Mouse (Mus musculus): ENCODE measurements around the gene Hoxb4. TPM values are rescaled to one million over a fixed set of nuclear protein-coding genes. Genes with fewer than 3 reads are reported as not detected.

Hoxb4 gene
- total RNA-seq, 2 experiments from 2014 or later, result 19.8 to 22.0 TPM

DNA sequence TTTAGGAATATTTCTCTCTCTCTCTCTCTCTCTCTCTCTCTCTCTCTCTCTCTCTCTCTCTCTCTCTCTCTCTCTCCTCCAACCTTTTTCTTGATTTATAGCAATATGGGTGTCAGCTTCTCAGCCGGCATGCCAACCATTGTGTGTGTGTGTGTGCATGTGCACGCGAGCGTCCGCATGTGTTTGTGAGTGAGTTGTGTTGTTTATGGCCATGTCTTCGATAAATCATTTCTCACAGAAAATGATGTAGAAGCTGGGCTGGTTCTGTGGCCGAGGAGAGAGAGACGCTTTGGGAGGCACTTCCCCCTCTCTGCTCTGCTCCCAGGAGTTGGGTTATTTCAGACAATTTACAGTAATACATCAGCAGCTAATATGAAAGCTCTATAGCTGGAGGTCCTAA lies 10.5 kb downstream of the Hoxb4 start:
- no peak for DNase-seq (ENCODE audit: low spot score in 2 of 2)

DNA sequence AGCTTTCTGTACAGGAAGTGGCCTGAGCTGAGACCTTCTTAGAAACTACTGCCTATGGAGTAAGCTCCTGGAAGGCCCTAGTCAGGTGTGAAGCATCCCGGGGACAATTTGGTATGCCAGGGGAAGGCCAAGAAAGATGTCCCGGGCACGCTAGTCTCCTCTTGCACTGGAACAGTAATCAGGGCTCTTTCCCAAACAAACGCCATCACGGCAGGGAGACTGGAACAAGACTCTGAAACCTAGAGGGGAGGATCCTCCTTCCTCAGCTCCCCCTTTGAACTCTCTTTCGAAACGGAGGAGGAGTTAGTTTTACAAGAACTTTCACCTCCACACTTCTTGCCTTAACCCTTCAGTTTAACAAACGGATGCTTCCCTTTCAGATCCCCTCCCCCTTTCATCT lies 14.0 kb downstream of the Hoxb4 start:
- DNase-seq (ENCODE audit: low spot score in 2 of 2), result no peak

DNA sequence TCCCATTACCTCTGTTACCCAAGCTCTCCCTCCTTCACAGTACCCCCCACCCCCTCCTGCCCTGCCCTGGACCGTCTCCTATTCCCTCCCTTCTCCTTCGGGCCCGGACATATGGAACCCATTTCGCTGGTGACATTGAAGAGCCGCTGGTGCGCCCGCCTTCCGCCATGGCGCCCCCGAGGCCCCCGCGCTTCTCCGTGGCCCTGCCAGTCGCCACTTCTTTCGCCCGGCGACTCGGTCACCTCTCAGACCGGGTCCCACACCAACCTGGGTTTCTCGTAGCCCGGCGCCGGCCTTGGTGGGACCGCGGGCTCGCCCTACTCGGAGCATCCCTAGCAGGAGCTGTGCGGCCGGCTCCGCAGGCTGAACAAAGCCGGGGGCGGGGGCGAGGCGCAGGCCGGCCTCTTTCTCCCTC lies 14.6 kb downstream of the Hoxb4 start:
- no peak for DNase-seq (ENCODE audit: low spot score in 2 of 2)

DNA sequence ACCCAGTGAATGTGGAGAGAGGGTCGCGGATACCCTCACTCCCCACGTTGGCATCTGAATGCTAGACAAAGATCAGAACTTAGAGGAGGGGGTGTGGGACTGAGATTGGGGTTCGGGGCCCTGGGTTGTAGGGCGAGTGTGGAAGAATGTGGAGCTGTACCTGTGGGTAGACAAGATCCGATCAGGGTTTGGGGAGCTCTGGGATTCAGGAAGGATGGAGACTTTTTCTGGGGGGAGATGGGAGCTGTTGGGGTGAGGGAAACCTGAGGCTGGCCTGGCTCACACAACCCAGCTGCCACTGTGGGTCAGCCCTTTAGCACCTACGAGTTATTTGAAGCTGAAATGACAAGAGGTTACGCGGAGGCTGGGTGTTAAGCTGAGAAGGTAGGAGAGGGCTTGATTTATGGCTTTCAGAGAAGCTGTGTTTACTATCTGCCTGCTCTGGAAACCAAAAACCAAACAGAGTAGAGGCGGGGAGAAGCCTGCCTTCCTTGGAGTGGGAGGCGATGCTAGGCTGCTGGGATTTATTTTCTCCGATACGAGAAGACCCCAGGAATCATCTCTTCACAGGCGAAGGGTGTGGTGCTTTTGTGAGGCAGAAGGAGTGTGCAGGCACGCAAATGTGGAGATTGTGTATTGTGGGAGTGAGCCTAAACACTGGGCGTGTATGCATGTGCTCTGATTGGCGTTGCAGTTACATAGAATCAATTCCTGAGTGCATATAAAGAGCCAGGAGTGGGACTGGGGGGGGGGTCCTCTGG lies 15.4 kb downstream of the Hoxb4 start:
- no peak for DNase-seq (ENCODE audit: low spot score in 2 of 2)

DNA sequence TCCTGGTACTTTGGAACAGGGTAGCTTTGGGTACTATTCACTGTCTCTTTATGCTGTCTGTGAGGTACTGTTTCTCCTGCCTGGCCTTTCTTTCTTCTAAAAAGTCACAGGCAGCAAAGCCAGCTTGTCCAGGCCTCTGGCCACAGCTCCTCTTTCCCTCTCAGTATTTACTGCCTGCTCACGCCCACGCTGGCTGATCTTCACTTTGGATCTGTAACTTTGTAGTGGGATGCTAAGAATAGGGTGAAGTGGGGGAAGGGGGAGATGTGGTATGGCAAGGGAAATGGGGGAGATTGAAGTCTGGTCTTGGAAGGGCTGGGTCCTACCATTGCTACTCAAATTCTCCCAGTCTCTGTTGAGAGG lies 15.9 kb downstream of the Hoxb4 start:
- DNase-seq (ENCODE audit: low spot score in 2 of 2), result no peak

DNA sequence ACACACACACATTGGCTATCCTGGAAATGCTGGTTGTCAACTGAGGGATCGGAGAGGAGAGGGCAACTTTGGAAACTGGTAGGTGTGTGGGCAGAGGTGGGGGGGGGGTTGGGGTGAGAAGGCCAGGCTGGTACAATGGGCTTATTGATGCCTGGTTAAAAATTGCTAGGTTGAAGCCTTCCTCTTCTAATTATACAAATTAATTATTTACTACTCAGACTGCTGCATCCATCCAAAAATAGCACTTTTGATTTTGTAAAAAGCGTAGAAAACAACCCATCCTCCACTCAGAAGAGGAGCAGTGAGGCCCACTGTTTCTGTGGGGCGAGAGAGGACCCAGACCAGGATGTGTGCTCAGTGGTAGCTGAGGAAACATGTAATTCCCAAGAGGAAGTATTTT lies 16.9 kb downstream of the Hoxb4 start:
- DNase-seq (ENCODE audit: low spot score in 2 of 2), result no peak

DNA sequence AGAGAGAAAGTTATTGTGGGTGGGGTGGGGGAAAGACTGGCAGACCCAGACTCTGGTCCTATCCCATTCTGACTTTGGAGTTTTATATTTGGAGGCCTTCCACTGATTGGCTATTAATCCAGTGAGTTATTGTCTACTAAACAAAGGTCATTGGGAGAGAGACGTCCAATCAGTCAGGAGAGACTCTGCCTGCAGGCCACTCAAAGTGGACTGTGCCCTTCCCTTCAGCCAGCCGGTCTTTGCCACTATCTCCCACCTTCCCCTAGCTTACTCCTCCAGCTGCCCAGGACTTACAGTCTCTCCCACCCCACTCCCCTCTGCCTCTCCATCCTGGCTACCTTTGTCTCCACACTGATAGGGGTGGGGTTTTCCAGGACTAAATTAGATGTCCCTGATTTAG lies 18.5 kb downstream of the Hoxb4 start:
- no peak for DNase-seq (ENCODE audit: low spot score in 2 of 2)

DNA sequence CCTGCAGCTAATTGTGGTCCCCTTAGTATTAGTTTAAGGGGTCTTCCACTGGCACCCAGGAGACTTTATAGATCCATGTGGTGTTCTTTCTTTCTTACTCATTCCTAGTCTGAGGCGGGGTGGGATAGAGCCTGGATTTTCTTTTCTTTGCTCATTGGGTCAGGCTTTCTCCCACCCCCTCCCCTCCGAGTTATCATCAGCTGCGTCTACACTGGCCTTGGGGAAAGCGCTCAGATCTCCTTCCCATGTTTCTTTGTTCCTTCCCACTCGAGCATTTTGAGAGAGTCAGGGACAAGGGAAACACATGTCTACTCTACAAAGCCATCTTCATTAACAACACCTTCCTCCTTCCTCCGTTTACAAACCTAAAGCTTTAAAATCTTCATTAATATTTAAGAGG lies 19.0 kb downstream of the Hoxb4 start:
- DNase-seq (ENCODE audit: low spot score in 2 of 2), result no peak

DNA sequence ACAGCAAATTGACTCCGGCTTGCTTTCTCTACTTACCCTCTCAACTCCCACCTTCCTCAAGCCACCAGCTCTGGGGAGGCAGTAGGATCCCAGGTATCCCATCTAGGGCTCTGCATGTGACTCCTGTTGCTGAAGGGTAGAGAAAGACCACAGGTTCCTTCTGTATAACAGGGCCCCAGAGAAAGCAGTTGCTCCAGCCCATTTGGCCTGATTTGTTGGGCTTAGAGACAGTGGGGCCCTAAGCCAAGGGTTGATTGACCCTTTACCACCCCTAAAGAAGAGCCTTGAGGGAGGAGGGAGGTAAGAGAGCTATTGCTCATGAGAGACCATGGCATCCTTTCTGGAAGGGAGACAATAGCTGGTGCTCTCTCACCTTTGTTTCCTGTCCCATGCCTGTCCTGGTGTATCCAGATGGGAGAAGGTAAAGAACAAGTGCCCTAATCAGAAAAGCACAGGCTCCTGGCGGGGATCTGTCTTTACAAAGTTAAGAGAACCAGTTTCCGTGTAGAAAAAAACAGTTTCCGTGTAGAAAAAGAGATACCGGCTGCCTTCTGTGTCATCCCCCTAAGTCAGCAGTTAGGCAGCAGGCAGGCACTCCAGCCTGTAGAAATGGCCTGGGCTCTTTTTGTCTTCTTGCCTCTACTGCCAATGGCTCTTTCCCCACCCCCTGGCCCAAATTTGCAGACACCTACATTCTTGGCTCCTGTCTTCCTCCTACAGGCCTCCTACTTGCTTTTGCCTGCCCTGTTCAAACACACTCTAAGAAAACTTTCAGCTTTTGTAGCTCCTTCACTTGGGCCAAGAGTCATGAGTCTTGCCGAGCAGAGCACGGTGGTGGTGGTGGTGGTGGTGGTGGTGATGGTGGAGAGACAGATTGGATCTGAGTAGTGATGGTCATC lies 21.1 kb downstream of the Hoxb4 start:
- DNase-seq (ENCODE audit: low spot score in 2 of 2), result no peak

DNA sequence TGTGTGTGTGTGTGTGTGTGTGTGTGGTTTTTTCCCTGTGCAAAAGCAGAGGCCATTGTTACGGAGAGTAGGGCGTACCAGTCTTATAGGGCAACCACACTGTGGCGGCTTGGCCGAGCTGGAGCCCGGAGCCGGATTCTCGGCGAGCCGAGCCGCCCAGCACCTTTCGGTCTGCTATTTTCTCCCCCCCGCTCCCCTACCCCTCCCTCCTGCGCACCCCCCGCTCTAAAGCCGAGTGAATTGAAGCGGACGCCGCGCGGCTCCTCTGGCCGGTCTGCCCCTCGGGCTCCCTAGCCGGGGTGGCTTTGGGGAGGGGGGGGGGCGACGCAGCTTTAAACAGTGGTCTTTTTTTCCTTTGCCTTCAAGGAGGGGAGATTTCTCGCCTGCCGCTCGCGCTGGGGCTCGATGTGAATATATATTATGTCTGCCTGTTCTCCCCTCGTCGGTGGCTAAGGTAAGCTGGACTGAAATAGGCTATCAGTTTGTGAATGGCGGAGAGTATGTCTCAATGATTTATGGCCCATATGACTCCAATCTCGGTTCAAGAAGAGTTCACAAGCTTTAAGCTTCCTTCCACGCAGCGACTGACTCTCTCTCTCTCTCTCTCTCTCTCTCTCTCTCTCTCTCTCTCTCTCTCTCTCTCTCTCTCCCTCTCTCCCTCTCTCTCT lies 22.8 kb downstream of the Hoxb4 start:
- no peak for DNase-seq (ENCODE audit: low spot score in 2 of 2)

DNA sequence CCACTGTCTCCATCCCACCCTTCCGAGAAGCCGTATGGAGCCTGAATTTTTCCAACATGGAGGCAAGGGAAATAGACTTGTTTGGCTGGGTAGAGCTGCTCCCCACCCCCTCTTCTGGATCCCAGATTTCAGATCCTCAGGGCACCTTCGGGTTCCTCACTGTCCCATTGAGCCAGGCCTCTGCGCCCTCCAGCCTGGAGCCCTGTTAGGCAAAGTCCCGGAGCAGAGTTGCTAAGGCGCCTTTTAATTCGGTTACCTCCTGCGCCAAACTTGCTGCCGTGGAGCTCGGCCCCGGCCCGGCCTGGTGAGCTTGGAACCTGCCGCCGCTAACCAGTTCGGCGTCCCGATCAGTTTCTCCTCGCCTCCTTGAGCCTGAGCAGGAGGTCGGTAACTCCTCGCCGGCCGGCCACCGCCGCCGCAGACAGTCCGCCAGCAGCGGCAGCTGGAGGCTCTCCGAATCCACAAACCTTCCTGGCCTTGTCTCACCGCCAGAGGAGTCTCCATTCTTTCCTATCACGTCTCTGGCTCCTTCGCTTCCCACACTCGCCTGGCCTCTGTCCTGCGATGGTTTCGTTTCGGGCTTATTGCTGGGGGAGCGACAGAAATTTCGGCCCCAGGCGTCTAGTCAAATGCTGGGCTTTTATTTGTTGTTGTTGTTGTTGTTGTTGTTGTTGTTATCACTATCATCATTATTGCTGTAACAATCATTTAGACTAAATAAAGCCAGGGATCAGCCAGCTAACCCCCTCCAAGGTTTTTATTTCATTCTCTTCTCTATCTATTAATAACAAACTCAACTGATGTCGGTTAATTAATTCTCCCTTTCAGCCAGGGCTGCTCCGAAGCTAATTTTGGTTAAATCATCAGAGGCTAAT lies 23.9 kb downstream of the Hoxb4 start:
- no peak for DNase-seq (ENCODE audit: low spot score in 2 of 2)

DNA sequence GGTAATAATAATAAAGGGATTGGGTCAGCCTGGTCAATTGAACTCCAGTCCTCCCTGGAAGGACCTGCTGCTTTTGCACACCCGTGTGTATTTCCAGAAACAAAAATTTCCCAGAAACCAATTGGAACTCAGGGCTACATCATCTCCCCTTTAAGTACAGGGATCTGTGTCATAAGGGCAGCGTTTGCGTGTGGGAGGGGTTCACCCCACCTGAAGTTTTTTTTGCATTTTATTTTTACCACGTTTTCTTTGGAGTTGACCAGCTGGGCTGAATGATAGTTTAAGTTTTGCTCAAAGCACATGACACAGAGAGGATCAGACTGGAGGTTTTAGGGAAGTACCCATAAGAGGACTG lies 24.5 kb downstream of the Hoxb4 start:
- DNase-seq (ENCODE audit: low spot score in 2 of 2), result no peak

DNA sequence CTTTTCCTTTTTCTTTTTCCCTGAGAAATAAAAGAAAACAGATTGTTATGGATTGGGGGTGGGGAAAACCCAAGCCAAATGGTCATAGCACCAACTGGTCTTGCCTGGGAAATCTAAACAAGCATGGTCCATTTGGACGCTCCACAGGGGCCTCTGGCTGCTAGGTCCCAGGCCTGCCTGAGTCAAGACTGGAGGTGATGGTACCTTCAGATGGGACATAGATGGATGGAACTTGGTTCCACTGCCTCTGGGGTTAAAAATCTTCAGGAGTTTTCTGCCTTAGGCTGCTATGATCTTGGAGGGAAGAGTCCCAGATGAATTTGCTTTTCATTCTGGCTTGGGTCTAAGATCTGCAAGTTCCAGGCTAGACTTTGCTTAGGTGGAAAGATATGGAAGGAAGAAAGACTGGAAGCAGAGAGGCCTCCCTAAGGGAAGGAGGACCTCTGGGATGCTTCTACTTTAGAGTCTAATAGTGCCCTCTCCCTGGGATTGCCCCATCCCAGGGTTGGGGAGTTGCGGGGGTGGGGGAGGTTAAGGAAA lies 25.2 kb downstream of the Hoxb4 start:
- no peak for DNase-seq (ENCODE audit: low spot score in 2 of 2)

DNA sequence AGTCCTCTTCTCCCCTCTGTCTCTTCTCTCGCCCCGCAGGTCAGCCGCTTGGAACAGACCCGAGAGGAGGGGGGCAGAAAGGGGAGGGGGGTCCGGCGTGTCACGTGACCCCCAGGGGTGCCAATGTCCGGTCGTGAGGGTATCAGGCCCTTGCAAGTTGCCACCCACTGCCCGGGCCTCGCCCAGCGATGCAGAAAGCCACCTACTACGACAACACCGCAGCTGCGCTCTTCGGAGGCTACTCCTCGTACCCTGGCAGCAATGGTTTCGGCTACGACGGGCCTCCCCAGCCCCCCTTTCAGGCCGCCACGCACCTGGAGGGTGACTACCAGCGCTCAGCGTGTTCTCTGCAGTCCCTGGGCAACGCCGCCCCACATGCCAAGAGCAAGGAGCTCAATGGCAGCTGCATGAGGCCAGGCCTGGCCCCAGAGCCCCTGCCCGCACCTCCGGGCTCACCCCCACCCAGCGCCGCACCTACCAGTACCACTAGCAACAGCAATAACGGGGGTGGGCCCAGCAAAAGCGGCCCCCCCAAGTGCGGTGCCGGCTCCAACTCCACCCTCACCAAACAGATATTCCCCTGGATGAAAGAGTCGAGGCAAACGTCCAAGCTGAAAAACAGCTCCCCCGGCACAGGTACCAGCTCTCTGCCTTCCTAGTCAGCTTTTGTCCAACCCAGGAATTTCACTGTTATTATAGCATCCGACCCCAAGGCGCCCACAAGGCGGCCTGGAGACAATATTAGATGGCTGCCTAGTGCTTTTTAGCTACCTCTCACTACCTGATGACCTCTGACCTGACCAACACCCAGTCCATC lies 26.2 kb downstream of the Hoxb4 start:
- no peak for DNase-seq (ENCODE audit: low spot score in 2 of 2)

DNA sequence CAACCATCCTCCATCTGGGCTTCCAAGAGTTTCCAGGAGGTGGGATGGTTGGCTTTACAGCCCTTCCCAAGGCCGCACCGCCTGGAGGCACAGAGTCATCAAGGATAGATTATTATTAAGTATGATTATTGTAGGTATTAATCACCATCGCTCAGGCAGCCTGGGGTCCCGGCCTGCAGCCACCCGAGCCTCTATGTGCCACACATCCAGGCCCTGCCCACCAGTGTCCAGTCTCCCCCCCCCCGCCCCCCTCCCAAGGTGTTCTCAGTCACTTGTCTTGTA lies 26.8 kb downstream of the Hoxb4 start:
- no peak for DNase-seq (ENCODE audit: low spot score in 2 of 2)

DNA sequence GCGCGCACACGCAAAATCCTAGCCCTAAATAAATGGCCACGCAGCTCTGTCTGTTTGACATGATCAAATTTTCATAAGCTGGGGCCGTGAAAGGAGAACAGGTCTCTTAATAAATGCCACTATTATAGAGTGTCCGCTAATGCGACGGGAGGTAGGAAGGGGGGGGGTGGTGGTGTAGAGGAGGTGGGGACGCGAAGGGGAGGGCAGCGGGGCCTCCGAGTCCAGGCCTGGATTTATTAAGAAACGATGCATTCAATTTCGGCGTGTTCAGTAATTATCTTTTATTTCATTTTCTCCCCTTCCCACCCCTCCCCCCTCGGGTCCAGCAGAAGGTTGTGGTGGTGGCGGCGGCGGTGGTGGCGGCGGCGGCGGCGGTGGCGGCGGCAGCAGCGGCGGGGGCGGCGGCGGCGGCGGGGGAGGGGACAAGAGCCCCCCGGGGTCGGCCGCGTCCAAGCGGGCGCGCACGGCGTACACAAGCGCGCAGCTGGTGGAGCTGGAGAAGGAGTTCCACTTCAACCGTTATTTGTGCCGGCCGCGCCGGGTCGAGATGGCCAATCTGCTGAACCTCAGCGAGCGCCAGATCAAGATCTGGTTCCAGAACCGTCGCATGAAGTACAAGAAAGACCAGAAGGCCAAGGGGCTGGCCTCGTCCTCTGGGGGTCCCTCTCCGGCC lies 27.3 kb downstream of the Hoxb4 start:
- DNase-seq (ENCODE audit: low spot score in 2 of 2), result no peak

DNA sequence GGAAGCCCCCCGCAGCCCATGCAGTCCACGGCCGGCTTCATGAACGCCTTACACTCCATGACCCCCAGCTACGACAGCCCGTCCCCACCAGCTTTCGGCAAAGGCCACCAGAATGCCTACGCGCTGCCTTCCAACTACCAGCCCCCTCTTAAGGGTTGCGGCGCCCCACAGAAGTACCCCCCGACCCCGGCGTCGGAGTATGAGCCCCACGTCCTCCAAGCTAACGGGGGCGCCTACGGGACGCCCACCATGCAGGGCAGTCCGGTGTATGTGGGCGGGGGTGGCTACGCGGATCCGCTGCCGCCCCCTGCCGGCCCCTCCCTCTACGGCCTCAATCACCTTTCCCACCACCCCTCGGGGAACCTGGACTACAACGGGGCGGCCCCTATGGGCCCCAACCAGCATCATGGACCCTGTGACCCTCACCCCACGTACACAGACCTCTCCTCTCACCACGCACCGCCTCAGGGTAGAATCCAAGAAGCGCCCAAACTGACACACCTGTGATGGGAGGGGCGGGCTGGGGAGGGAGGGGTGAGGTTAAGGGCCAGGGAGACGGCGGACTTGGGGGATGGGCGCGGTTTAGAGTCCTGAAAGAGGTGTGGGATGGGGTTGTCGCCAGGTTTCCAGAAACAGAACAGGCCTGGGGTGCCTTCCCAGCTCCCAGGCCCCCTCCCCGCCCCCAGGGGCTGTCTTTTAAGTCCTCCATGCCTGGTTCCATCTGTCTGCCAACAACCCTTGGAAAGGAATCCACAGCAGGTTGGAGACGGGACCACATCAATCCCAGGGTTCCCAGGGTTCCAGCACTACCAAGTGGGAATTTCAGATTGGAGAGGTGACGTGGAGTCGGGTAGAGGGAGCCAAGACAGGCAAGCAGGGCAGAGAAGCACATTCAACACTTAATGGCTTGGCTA lies 28.1 kb downstream of the Hoxb4 start:
- no peak for DNase-seq (ENCODE audit: low spot score in 2 of 2)

DNA sequence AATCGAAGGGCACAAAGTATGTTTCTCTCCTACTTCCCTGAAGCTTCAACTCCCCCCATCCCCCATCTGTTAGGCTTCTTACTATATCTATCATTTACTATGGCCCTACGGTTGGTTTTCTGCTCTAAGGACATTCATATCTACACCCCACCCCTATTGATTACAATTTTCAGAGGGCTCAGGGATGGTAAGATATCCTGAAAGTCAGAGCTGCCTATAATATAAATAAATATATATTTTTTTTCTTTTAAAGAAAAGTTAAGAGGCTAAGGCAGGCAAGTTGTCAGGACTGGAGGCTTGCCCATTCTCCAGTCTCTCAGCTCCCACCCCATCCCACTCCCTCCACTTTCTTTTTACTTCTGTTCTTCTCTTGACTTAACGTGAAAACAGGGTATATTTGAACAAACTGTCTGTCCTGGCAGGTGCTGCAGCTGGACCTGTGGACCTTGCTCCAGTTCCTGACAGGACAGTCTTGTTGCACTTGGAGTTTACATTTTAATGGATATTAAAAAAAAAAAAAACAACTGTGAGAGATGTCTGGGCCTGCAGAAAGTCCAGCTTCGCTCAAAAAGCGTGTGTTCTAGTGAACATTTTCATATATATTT lies 29.0 kb downstream of the Hoxb4 start:
- DNase-seq (ENCODE audit: low spot score in 2 of 2), result no peak

All from adrenal gland, postnatal 4 days (tissue).